Mouse (Mus musculus) thymus, adult 2 months (tissue): ENCODE measurements around the gene Mrpl37. TPM values are rescaled to one million over a fixed set of nuclear protein-coding genes. Genes with fewer than 3 reads are reported as not detected.

Experiments used
- DNase-seq: peaks from one replicate; pipeline ENCODE4 v3.0.0; 2021
- H3K27ac ChIP-seq: fragments of 200-500 bp; 2 replicates; pipeline ENCODE4 v1.5.1; 2012; ENCODE audit warnings: low read length, control low read depth; ENCODE audit not compliant: control insufficient read depth, insufficient read depth
- H3K27me3 ChIP-seq: fragments of 200-500 bp; 2 replicates; pipeline ENCODE4 v1.6.1; 2012; ENCODE audit warnings: mild to moderate bottlenecking, low read length, moderate library complexity, mixed read lengths; ENCODE audit not compliant: control insufficient read depth, insufficient read depth
- H3K36me3 ChIP-seq: fragments of 200-500 bp; 2 replicates; pipeline ENCODE4 v1.6.1; 2012; ENCODE audit warnings: mild to moderate bottlenecking, low read length, moderate library complexity; ENCODE audit not compliant: control insufficient read depth, insufficient read depth
- H3K4me1 ChIP-seq: fragments of 200-500 bp; replicated peaks from 2 replicates; pipeline ENCODE4 v1.6.1; 2012; ENCODE audit warnings: low read length; ENCODE audit not compliant: control insufficient read depth, insufficient read depth
- H3K4me3 ChIP-seq: fragments of 200-500 bp; 2 replicates; pipeline ENCODE4 v1.5.1; 2012; ENCODE audit warnings: mild to moderate bottlenecking, low read length, control low read depth, moderate library complexity; ENCODE audit not compliant: control insufficient read depth, insufficient read depth
- CTCF ChIP-seq: fragments of 200-500 bp; IDR thresholded peaks from 2 replicates; pipeline ENCODE4 v1.5.1; 2012; ENCODE audit warnings: mild to moderate bottlenecking, control low read depth, low read length, moderate library complexity, borderline replicate concordance; ENCODE audit not compliant: control insufficient read depth, poor library complexity, insufficient read depth; ENCODE audit errors: extremely low read depth
- POLR2A ChIP-seq: fragments of 200-500 bp; IDR thresholded peaks from 2 replicates; pipeline ENCODE4 v1.6.1; 2012; ENCODE audit warnings: mild to moderate bottlenecking, low read length, control low read depth, moderate library complexity; ENCODE audit not compliant: control insufficient read depth, poor library complexity, insufficient read depth; ENCODE audit errors: extremely low read depth
- WGBS: fragments of 180-500 bp; shearing (Covaris S2); methylation state at CpG from one replicate; pipeline ENCODE4 v1.1.7; 2018; 5-methylcytosine and 5-hydroxymethylcytosine counted together
- polyA plus RNA-seq: library from polyadenylated mRNA; depleted of rRNA; stranded (reverse); fragments of >200 nt; gene quantifications from 2 replicates; pipeline ENCODE4 v1.2.3, GENCODE M21; 2012

Gene Mrpl37
- polyA plus RNA-seq, 1 experiment, result 94.7 TPM

DNA sequence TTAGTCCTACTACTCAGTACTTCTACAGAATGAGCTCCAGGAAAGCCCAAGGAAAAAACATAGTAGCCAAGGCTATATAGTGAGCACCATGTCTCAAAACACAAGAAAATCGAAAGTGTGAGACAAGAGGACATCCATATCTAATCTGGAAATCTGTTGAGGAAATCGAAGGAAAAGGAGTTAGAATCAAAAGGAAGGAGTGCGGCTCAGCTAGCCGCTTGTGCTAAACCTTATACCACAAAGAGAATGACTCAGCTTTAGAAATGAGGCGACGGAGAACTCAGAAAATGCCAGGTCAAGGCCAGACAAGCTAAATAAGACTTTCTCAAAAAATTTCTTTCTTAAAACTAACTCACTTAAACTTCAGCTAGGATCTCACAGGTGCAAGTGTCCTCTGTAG is 24.4 kb downstream of the Mrpl37 start:
- no peak overlapping the region for H3K27ac ChIP-seq
- H3K36me3 ChIP-seq, result peaks cover 48% of the 10 kb centered on the region
- no peaks in the 10 kb centered on the region for H3K27me3 ChIP-seq
- WGBS, result 74% methylated on average over 6 of the region's 6 CpGs
- DNase-seq, result no peak
- H3K4me1 ChIP-seq, result no peaks in the 10 kb centered on the region
- TF ChIP-seq CTCF (no peak), POLR2A (no peak)
- no peak overlapping the region for H3K4me3 ChIP-seq

DNA sequence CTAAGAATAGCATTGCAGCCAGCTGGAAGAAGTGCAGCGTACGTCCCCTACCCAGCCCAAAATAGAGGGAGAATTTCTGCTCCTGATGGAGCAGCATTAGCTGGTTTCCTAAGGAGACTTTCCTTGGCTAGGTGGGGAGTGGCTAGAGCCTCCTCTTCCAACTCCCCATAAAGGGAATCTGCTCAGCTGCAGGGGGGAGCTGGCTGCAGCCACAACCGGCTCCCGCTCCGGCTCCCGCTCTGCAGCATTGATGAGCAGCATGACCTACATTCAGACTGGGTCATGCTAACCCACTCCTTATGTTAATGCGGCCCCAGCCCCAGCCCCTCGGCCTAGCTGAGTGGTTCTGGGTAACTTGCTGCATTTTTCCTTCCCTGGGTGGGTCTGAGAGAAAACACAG is 27.4 kb downstream of the Mrpl37 start:
- TF ChIP-seq POLR2A (no peak), CTCF (no peak)
- H3K27ac ChIP-seq, result no peak overlapping the region
- no peaks in the 10 kb centered on the region for H3K4me1 ChIP-seq
- H3K36me3 ChIP-seq, result peaks cover 30% of the 10 kb centered on the region
- H3K27me3 ChIP-seq, result no peaks in the 10 kb centered on the region
- DNase-seq, result no peak
- H3K4me3 ChIP-seq, result no peak overlapping the region
- 96% methylated on average over 8 of the region's 8 CpGs for whole genome bisulfite sequencing

DNA sequence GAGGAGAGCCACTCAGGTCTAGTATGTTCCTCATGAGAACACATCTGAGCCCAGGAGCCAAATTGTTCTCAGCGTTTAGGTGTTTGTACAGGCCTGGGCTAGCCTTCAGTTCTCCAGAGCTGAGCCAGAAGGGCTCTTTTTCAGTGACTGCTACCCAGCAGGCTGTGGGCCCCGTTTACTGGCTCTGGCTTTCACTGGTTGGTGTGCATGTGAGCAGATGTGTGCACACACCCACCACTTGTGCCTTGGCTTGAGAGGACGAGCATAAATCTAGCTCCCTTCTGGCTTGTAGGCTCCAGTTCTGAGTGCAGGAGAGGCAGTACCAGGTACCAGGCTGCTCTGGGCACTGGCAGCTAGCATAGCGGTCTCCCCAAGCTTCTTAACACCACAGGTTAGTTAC is 28.4 kb downstream of the Mrpl37 start:
- no peaks in the 10 kb centered on the region for H3K27me3 ChIP-seq
- 95% methylated on average over 4 of the region's 4 CpGs for WGBS
- TF ChIP-seq CTCF, result no peak
- TF ChIP-seq POLR2A, result no peak
- no peak overlapping the region for H3K4me3 ChIP-seq
- no peak overlapping the region for H3K27ac ChIP-seq
- peaks cover 25% of the 10 kb centered on the region for H3K36me3 ChIP-seq
- DNase-seq, result no peak
- no peaks in the 10 kb centered on the region for H3K4me1 ChIP-seq

DNA sequence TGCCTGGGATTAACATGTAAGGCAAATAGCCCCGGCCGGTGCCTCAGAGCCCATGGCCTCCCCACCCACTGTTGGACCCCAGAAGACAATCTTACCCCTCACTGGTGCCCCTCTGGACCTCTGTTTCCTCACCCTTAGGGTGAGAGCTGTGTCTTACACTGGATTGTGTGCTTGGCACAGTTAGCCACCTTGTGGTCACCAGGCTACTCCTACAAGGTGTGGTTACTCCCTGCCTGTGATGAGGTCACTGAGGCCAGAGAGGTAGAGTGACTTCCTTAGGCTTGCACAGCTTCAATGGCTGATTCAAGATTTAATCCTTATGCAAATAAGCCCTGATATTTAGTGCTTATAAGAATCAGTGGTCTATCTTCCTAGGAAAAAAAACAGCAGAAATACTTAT is 29.7 kb downstream of the Mrpl37 start:
- WGBS, result 100% methylated on average over 2 of the region's 2 CpGs
- peaks cover 22% of the 10 kb centered on the region for H3K36me3 ChIP-seq
- no peak overlapping the region for H3K4me3 ChIP-seq
- no peaks in the 10 kb centered on the region for H3K4me1 ChIP-seq
- H3K27ac ChIP-seq, result no peak overlapping the region
- TF ChIP-seq POLR2A (no peak), CTCF (no peak)
- no peaks in the 10 kb centered on the region for H3K27me3 ChIP-seq
- no peak for DNase-seq

DNA sequence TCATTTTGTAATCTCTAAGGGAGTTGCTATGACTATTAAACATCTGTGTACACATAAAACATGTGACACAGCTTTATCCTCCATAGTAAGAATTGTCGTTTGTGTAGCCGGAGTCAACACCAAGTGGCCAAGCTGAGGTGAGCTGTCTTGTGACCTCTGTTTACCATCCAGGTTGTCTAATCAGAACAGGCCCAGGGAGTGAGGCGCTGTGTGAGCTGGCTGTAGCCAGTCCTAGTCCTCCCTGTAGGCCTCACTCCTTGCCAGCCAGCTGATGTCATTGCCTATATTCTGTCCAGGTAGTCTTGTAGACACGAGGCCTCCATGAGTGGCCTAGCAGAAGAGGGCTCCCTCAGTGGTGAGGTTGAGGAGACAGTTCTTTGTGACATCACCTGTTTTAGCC is 31.0 kb downstream of the Mrpl37 start:
- Histone ChIP-seq H3K27me3 (no peaks in the 10 kb centered on the region), H3K4me1 (no peaks in the 10 kb centered on the region), H3K27ac (no peak overlapping the region), H3K36me3 (peaks cover 30% of the 10 kb centered on the region), H3K4me3 (no peak overlapping the region)
- 94% methylated on average over 4 of the region's 4 CpGs for whole genome bisulfite sequencing
- no peak for TF ChIP-seq POLR2A
- TF ChIP-seq CTCF, result no peak
- no peak for DNase-seq

DNA sequence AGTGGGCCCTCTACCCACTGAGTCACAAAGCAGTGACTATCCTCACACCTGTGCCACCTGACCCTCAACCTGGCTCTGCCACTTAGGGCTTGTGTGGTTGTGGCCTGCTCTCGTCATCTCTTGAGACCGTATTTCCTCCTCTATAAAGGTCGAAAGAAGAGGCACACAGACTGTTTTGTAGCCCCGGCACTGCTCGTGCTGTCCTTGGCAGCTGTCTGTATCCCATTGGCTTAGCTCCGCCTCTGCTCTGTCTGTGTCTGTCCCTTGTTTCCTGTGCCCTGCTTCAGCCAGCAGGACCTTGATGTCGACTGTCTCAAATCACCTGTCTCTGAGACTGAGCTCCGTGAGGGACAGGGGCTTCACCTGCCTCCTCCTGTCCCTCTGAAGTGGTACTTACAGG is 40.2 kb downstream of the Mrpl37 start:
- TF ChIP-seq POLR2A, result no peak
- TF ChIP-seq CTCF, result no peak
- WGBS, result 88% methylated on average over 8 of the region's 8 CpGs
- Histone ChIP-seq H3K27me3 (no peaks in the 10 kb centered on the region), H3K4me1 (no peaks in the 10 kb centered on the region), H3K27ac (no peak overlapping the region), H3K4me3 (no peak overlapping the region), H3K36me3 (peaks cover 13% of the 10 kb centered on the region; the same call in 1 of the 2 replicates)
- no peak for DNase-seq

DNA sequence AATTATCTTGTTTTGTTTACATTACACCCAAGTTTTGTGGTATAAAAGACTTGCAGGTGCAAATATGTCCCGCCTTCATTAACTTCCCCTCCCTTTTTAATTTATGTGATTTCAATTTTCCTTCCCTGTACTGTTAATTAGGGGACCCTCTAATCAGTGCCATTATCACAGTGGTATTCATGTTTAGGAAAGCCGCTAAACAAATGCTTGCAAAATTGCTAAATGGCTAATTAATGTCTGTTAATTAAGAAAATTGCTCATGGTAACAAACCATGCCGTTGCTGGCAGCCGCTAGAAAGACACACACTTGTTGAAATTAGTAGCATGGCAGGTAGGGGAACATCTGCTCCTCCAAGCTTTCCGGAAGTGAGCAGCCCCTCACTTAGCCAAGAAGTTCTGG is 41.3 kb downstream of the Mrpl37 start:
- WGBS, result 97% methylated on average over 5 of the region's 5 CpGs

More for the DNA sequence above, 41.3 kb downstream of the Mrpl37 start:
- DNase-seq, result no peak
- TF ChIP-seq CTCF (no peak), POLR2A (no peak)
- no peak overlapping the region for H3K27ac ChIP-seq
- peaks cover 3% of the 10 kb centered on the region; the same call in 1 of the 2 replicates for H3K36me3 ChIP-seq
- no peak overlapping the region for H3K4me3 ChIP-seq
- no peaks in the 10 kb centered on the region for H3K27me3 ChIP-seq
- no peaks in the 10 kb centered on the region for H3K4me1 ChIP-seq
